Mouse (Mus musculus) hindbrain, embryonic 13.5 days (tissue): ENCODE results near the gene Milr1. TPM values are rescaled to one million over a fixed set of nuclear protein-coding genes. Genes with fewer than 3 reads are reported as not detected.
A peak's percentile ranks its signal among the peaks of the same experiment; 100 is the strongest.

Experiments used
- microRNA-seq: library from miRNA; unstranded; fragments of <30 nt; microRNA quantifications from one replicate; pipeline ENCODE4, GENCODE M21; 2016
- polyA plus RNA-seq: library from polyadenylated mRNA; unstranded; fragments of >200 nt; fragmentation: Nextera tagmentation; extraction: Ambion mirVana; gene quantifications from 2 replicates; pipeline ENCODE4 v1.2.1, GENCODE M21; 2015

Gene Milr1
- polyA plus RNA-seq, 1 experiment from 2014 or later, result 1.3 TPM

Small RNA genes lying within 50 kb of the gene (microRNA-seq; reads per million reads assigned to microRNA genes)
- not detected for gene Gm25994
- gene Mir3064, result 15.1 reads per million, percentile 26 among the genes with 10 or more reads in this experiment

Other genes with a start within 250 kb of the Milr1 start
- gene Tex2, start 137.8 kb upstream of the Milr1 start, polyA plus RNA-seq, result 21.3 and 21.7 TPM in 2 replicates
- 17.4 and 17.6 TPM in 2 replicates for gene Pecam1, start 598 bp upstream of the Milr1 start, polyA plus RNA-seq
- 9.1 and 9.7 TPM in 2 replicates for gene Polg2, start 28.3 kb downstream of the Milr1 start, polyA plus RNA-seq
- gene Ddx5, start 38.0 kb downstream of the Milr1 start, polyA plus RNA-seq, result 431 and 450 TPM in 2 replicates
- gene Cep95, start 38.0 kb downstream of the Milr1 start, polyA plus RNA-seq, result 15.7 and 18.2 TPM in 2 replicates
- 14.8 and 15.7 TPM in 2 replicates for gene Smurf2, start 169.5 kb downstream of the Milr1 start, polyA plus RNA-seq
- gene Kpna2, start 248.3 kb downstream of the Milr1 start, polyA plus RNA-seq, result 189 TPM in 2 replicates